Mouse (Mus musculus) heart, postnatal 0 days (tissue): Measurements from ENCODE around the gene Prr14.

Experiments
- CTCF ChIP-seq: IDR thresholded peaks from 2 replicates; pipeline ENCODE4 v1.5.1; 2016; ENCODE audit warnings: antibody characterized with exemption, control low read depth, low read depth
- EP300 ChIP-seq: IDR thresholded peaks from 2 replicates; pipeline ENCODE4 v1.6.1; 2016; ENCODE audit warnings: antibody characterized with exemption, low read depth

DNA sequence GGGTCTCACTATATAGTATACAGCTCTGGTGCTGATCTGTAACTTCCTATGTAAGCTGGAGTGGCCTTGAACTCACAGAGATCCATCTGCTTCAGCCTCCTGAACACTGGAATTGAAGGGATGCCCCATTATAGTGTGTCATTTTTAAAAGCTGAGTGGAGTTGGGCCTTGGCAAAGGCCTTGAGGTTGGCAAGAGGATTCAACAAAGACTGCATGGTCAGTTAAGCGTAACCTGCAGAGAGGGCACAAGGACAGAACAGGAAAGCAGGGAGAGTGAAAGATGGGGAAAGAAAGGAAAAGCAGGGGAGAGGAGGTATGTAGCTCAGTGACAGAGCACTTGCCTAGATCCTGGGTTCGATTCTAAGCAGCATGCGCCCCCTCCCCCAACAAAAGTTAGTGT, 34.1 kb upstream of the Prr14 start:
- no peak for TF ChIP-seq CTCF
- TF ChIP-seq EP300 = no peak
